Mouse (Mus musculus): ENCODE data around the gene Kif17.

GRCm38 (mm10) chr4:138278346-138278745 is 28.1 kb downstream of the Kif17 start:
- TF ChIP-seq CTCF (IDR thresholded peaks at IDR 0.05; ENCODE audit: low read depth) (no peak), EP300 (optimal IDR thresholded peaks at IDR 0.05) (peak; percentile 77)

Data from stomach, postnatal 0 days (tissue).